Mouse (Mus musculus) embryonic facial prominence, embryonic 15.5 days (tissue): ENCODE measurements around the gene Gm20896. TPM values are rescaled to one million over a fixed set of nuclear protein-coding genes. Genes with fewer than 3 reads are reported as not detected.
"Not testable (repeated sequence)": the region's sequence is repeated elsewhere in the genome, so short reads cannot be mapped to it uniquely, and the experiment has no call there.

Experiments used
- ATAC-seq: fragments of 200-750 bp; cut with Nextera tagmentation; 2 replicates; pipeline ENCODE4 v1.8.0; 2017; ENCODE audit warnings: low read depth, moderate TSS enrichment; ENCODE audit not compliant: insufficient number of reproducible peaks, low FRiP score, low TSS enrichment
- H3K27ac ChIP-seq: fragments of 300-500 bp; sonication (generic); replicated peaks from 2 replicates; pipeline ENCODE4 v1.5.1; 2015; ENCODE audit warnings: mild to moderate bottlenecking, inconsistent platforms
- H3K27me3 ChIP-seq: fragments of 300-500 bp; sonication (generic); 2 replicates; pipeline ENCODE4 v1.6.1; 2015; ENCODE audit warnings: inconsistent platforms
- H3K36me3 ChIP-seq: fragments of 300-500 bp; sonication (generic); 2 replicates; pipeline ENCODE4 v1.6.1; 2015; ENCODE audit warnings: mild to moderate bottlenecking, inconsistent platforms
- H3K4me1 ChIP-seq: fragments of 300-500 bp; sonication (generic); 2 replicates; pipeline ENCODE4 v1.6.1; 2015; ENCODE audit warnings: inconsistent platforms
- H3K4me2 ChIP-seq: fragments of 300-500 bp; sonication (generic); replicated peaks from 2 replicates; pipeline ENCODE4 v1.6.1; 2015; ENCODE audit warnings: mild to moderate bottlenecking, inconsistent platforms
- H3K4me3 ChIP-seq: fragments of 300-500 bp; sonication (generic); replicated peaks from 2 replicates; pipeline ENCODE4 v1.5.1; 2015; ENCODE audit warnings: mild to moderate bottlenecking, inconsistent platforms
- H3K9ac ChIP-seq: fragments of 300-500 bp; sonication (generic); 2 replicates; pipeline ENCODE4 v1.6.1; 2015; ENCODE audit warnings: inconsistent platforms
- H3K9me3 ChIP-seq: fragments of 300-500 bp; sonication (generic); replicated peaks from 2 replicates; pipeline ENCODE4 v1.6.1; 2016; ENCODE audit warnings: inconsistent platforms
- WGBS: fragments of 180-500 bp; shearing (Covaris S2); methylation state at CpG from one replicate; pipeline ENCODE4 v1.1.7; 2015; 5-methylcytosine and 5-hydroxymethylcytosine counted together
- polyA plus RNA-seq: library from polyadenylated mRNA; unstranded; fragments of >200 nt; fragmentation: Nextera tagmentation; extraction: Ambion mirVana; gene quantifications from 2 replicates; pipeline ENCODE4 v1.2.1, GENCODE M21; 2015

The Gm20896 gene
- not detected in 2 replicates for polyA plus RNA-seq

DNA sequence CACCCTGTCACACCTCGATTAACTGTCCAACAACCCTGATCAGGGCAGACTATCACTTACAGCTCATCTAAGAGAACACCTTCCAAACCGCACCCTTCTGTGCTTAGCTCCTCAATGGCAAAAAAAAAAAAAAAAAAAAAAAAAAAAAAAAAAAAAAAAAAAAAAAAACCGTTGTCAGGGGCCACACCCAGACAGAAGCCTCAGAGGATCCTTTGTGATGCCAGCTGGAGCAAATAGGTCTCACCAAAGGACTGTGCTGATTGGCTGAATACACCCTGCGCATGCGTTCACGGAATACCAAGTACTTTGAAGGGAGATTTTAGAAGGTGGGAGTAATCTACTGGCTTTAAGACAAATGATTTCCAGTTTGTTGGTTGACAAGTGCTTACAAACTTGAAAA lies at the start of gene Gm20896:
Gene Gm20896 (minus strand): TSS at position 101 of the 400 bp plus-strand sequence.
- not testable (repeated sequence) for H3K4me3 ChIP-seq, H3K27me3 ChIP-seq, H3K36me3 ChIP-seq, H3K4me2 ChIP-seq, H3K9me3 ChIP-seq, H3K9ac ChIP-seq, H3K4me1 ChIP-seq, H3K27ac ChIP-seq, ATAC-seq
- WGBS: 86% methylated on average over 2 of the region's 6 CpGs
